Mouse (Mus musculus) monocyte, adult 5-6 weeks (primary cell): ENCODE results near the gene Zpbp. TPM values are rescaled to one million over a fixed set of nuclear protein-coding genes. Genes with fewer than 3 reads are reported as not detected.

Source experiments
- ATAC-seq: fragments of 153-309, 156-312 bp; replicated peaks from 2 replicates; pipeline ENCODE4 v1.8.0; 2017; ENCODE audit warnings: mild to moderate bottlenecking; ENCODE audit not compliant: low TSS enrichment, insufficient number of reproducible peaks, severe bottlenecking, poor library complexity, low FRiP score
- total RNA-seq: library from RNA; stranded (forward); fragments of 200-1000, 200-491, 200-594 nt; gene quantifications from 3 replicates; pipeline ENCODE4 v1.2.3, GENCODE M21; 2017

Gene Zpbp
- total RNA-seq: 0.11 to 1.3 TPM (median 0.48 TPM) in 3 replicates

GRCm38 (mm10) chr11:11461635-11462560, at the start of gene Zpbp, which contains the start of gene Spata48:
Gene Zpbp, minus strand, starts transcription at chr11:11462408.
Gene Spata48, plus strand, starts transcription at chr11:11462094.
- ATAC-seq: peak; percentile 86

- no peak for ATAC-seq
Measured at GRCm38 (mm10) chr11:11509413-11509812, 47.2 kb upstream of the Zpbp start.

- ATAC-seq: no peak
Measured at GRCm38 (mm10) chr11:11506187-11506586, 44.0 kb upstream of the Zpbp start.

GRCm38 (mm10) chr11:11499944-11500343, 37.7 kb upstream of the Zpbp start:
- peak; percentile 53; the same call in 1 of the 2 replicates for ATAC-seq

GRCm38 (mm10) chr11:11495697-11496096, 33.5 kb upstream of the Zpbp start:
- no peak for ATAC-seq

- ATAC-seq: no peak
Measured at GRCm38 (mm10) chr11:11492044-11492443, 29.8 kb upstream of the Zpbp start.

GRCm38 (mm10) chr11:11484378-11484777, 22.2 kb upstream of the Zpbp start:
- ATAC-seq: no peak

- no peak for ATAC-seq
Measured at GRCm38 (mm10) chr11:11468924-11469323, 6.7 kb upstream of the Zpbp start.

GRCm38 (mm10) chr11:11462561-11462890, 318 bp upstream of the Zpbp start:
- ATAC-seq: no peak

GRCm38 (mm10) chr11:11455037-11455436, 7.2 kb downstream of the Zpbp start:
- ATAC-seq: 0 out of 2 replicates have a peak, but pooled peaks have one; percentile 53

- no peak for ATAC-seq
Measured at GRCm38 (mm10) chr11:11417356-11417755, 44.9 kb downstream of the Zpbp start.

- no peak for ATAC-seq
Measured at GRCm38 (mm10) chr11:11414188-11414587, 48.0 kb downstream of the Zpbp start.

- no peak for ATAC-seq
Measured at GRCm38 (mm10) chr11:11394686-11395085, 67.5 kb downstream of the Zpbp start.

GRCm38 (mm10) chr11:11393164-11393563, 69.0 kb downstream of the Zpbp start:
- no peak for ATAC-seq

- no peak for ATAC-seq
Measured at GRCm38 (mm10) chr11:11371305-11371704, 90.9 kb downstream of the Zpbp start.

GRCm38 (mm10) chr11:11283512-11283911, 178.7 kb downstream of the Zpbp start:
- ATAC-seq: no peak

GRCm38 (mm10) chr11:11280128-11280527, 182.1 kb downstream of the Zpbp start:
- no peak for ATAC-seq

- ATAC-seq: no peak
Measured at GRCm38 (mm10) chr11:11257348-11257747, 204.9 kb downstream of the Zpbp start.

- no peak for ATAC-seq
Measured at GRCm38 (mm10) chr11:11242694-11243377, 219.4 kb downstream of the Zpbp start.

GRCm38 (mm10) chr11:11239346-11239745, 222.9 kb downstream of the Zpbp start:
- no peak for ATAC-seq
